10 mouse cellular contexts compared by ENCODE assay signal in genomic region chr5:117143721-117144135, GRCm38 (mm10). TPM values are rescaled to one million over a fixed set of nuclear protein-coding genes. Genes with fewer than 3 reads are reported as not detected.
A peak's percentile ranks its signal among the peaks of the same experiment; 100 is the strongest.
DNase-seq lines count a peak whose midpoint lies in the region; ATAC-seq and TF ChIP-seq lines count a peak whose summit lies in the region.
"Had no signal": no experiment of that assay in that cellular context is flagged by ENCODE, and none has a peak within 500 bp of the region (broad histone marks: within the 10 kb centered on the region; RNA-seq: fewer than 3 reads in every experiment).

No protein-coding gene starts in this region.

- H3K27me3 ChIP-seq in kidney, adult 2 months (replicated peaks; ENCODE audit: control insufficient read depth, insufficient read depth, low read length) = no peaks in the 10 kb centered on the region
- H3K27me3 ChIP-seq in E14TG2a.4 (ENCODE audit: insufficient read depth, low read length) = no peaks in the 10 kb centered on the region
- no peaks in the 10 kb centered on the region for H3K27me3 ChIP-seq in liver, embryonic 12.5 days (replicated peaks)
- no peaks in the 10 kb centered on the region for H3K27me3 ChIP-seq in stomach, embryonic 16.5 days (ENCODE audit: control insufficient read depth, insufficient read depth, low read length)
- H3K27me3 ChIP-seq in limb, embryonic 10.5 days (ENCODE audit: low read depth, poor library complexity, severe bottlenecking) = no peaks in the 10 kb centered on the region
- H3K27me3 ChIP-seq: embryonic facial prominence, embryonic 13.5 days; limb, embryonic 12.5 days had no signal

- TF ChIP-seq CTCF in kidney, adult 2 months (conservative IDR thresholded peaks at IDR 0.05; ENCODE audit: insufficient read depth, insufficient read length, low read depth, low read length) = peak; percentile 75
- TF ChIP-seq CTCF in E14TG2a.4 (conservative IDR thresholded peaks at IDR 0.05; ENCODE audit: low read length) = peak; percentile 71
- TF ChIP-seq CTCF in bone marrow macrophage, adult 2 months (IDR thresholded peaks at IDR 0.05; ENCODE audit: low read depth, low read length) = peak; percentile 61

- H3K4me1 ChIP-seq in kidney, adult 2 months (ENCODE audit: control insufficient read depth, insufficient read depth, low read length) = no peaks in the 10 kb centered on the region
- H3K4me1 ChIP-seq in E14TG2a.4 (replicated peaks; ENCODE audit: low read depth, low read length) = peaks cover 40% of the 10 kb centered on the region
- H3K4me1 ChIP-seq in bone marrow macrophage, adult 2 months (ENCODE audit: control insufficient read depth, insufficient read depth, low read length) = peaks cover 66% of the 10 kb centered on the region
- peaks cover 85% of the 10 kb centered on the region for H3K4me1 ChIP-seq in liver, embryonic 12.5 days
- 0 out of 2 replicates have a peak, but pooled peaks cover 5% of the 10 kb centered on the region for H3K4me1 ChIP-seq in stomach, embryonic 16.5 days (ENCODE audit: control insufficient read depth, insufficient read depth, low read length)
- peaks cover 8% of the 10 kb centered on the region for H3K4me1 ChIP-seq in limb, embryonic 10.5 days
- H3K4me1 ChIP-seq: limb, embryonic 12.5 days had no signal

- no peak overlapping the region for H3K9ac ChIP-seq in liver, embryonic 12.5 days
- no peak overlapping the region for H3K9ac ChIP-seq in stomach, embryonic 16.5 days (ENCODE audit: low read length)
- H3K9ac ChIP-seq: embryonic facial prominence, embryonic 13.5 days; limb, embryonic 12.5 days had no signal

- no peak for TF ChIP-seq POLR2A in kidney, adult 2 months (IDR thresholded peaks at IDR 0.05; ENCODE audit: low read depth, low read length)
- TF ChIP-seq POLR2A in bone marrow macrophage, adult 2 months (IDR thresholded peaks at IDR 0.05; ENCODE audit: borderline replicate concordance, low read depth, low read length) = no peak

- H3K4me2 ChIP-seq in liver, embryonic 12.5 days = 0 out of 2 replicates have a peak overlapping the region, but pooled peaks have one; percentile 3
- H3K4me2 ChIP-seq in stomach, embryonic 16.5 days (ENCODE audit: low read depth, low read length) = no peak overlapping the region
- H3K4me2 ChIP-seq: embryonic facial prominence, embryonic 13.5 days; limb, embryonic 12.5 days had no signal

- ATAC-seq in liver, embryonic 12.5 days = peak; percentile 59
- 0 out of 2 replicates have a peak, but pooled peaks have one; percentile 32 for ATAC-seq in stomach, embryonic 16.5 days (ENCODE audit: insufficient read depth, low FRiP score)

- 0 out of 2 replicates have a peak, but pooled peaks cover 4% of the 10 kb centered on the region for H3K9me3 ChIP-seq in E14TG2a.4 (ENCODE audit: low read length)
- H3K9me3 ChIP-seq in liver, embryonic 12.5 days (replicated peaks) = peaks cover 11% of the 10 kb centered on the region
- H3K9me3 ChIP-seq in stomach, embryonic 16.5 days (replicated peaks; ENCODE audit: control insufficient read depth, low read length) = 0 out of 2 replicates have a peak, but pooled peaks cover 2% of the 10 kb centered on the region
- H3K9me3 ChIP-seq in limb, embryonic 10.5 days (replicated peaks) = no peaks in the 10 kb centered on the region

- no peaks in the 10 kb centered on the region for H3K36me3 ChIP-seq in kidney, adult 2 months (ENCODE audit: control insufficient read depth, insufficient read depth, low read length)
- H3K36me3 ChIP-seq in E14TG2a.4 (ENCODE audit: insufficient read depth, low read length) = no peaks in the 10 kb centered on the region
- H3K36me3 ChIP-seq in liver, embryonic 12.5 days = peaks cover 71% of the 10 kb centered on the region
- no peaks in the 10 kb centered on the region for H3K36me3 ChIP-seq in stomach, embryonic 16.5 days (ENCODE audit: control insufficient read depth, insufficient read depth, low read length)
- no peaks in the 10 kb centered on the region for H3K36me3 ChIP-seq in limb, embryonic 10.5 days
- H3K36me3 ChIP-seq: embryonic facial prominence, embryonic 13.5 days; limb, embryonic 12.5 days had no signal

- 52% methylated on average over 9 of the region's 9 CpGs for whole genome bisulfite sequencing in kidney, adult 2 months
- WGBS in liver, embryonic 12.5 days (ENCODE audit: insufficient replicate concordance) = 54% methylated on average over 9 of the region's 9 CpGs
- WGBS in stomach, embryonic 16.5 days = 57% methylated on average over 9 of the region's 9 CpGs
- WGBS in limb, embryonic 10.5 days = 61% methylated on average over 9 of the region's 9 CpGs

- DNase-seq in kidney, adult 2 months = no peak
- DNase-seq in kidney, adult 8-10 months = no peak
- no peak for DNase-seq in right cerebral cortex, adult 2 months (ENCODE audit: low spot score in 2 of 2)
- DNase-seq in limb, embryonic 10.5 days (ENCODE audit: low spot score) = no peak

- H3K27ac ChIP-seq in kidney, adult 2 months (ENCODE audit: insufficient read depth, low read depth, low read length) = no peak overlapping the region
- H3K27ac ChIP-seq in bone marrow macrophage, adult 2 months (ENCODE audit: insufficient read depth, low read depth, low read length) = no peak overlapping the region
- peak overlapping the region; percentile 64 for H3K27ac ChIP-seq in liver, embryonic 12.5 days
- H3K27ac ChIP-seq in stomach, embryonic 16.5 days (ENCODE audit: low read length) = no peak overlapping the region
- H3K27ac ChIP-seq in limb, embryonic 10.5 days = no peak overlapping the region
- H3K27ac ChIP-seq: embryonic facial prominence, embryonic 13.5 days; limb, embryonic 12.5 days had no signal

- no peak overlapping the region for H3K4me3 ChIP-seq in kidney, adult 2 months (ENCODE audit: insufficient read depth, low read depth, low read length)
- peak overlapping the region; percentile 39; the same call in 1 of the 2 replicates for H3K4me3 ChIP-seq in E14TG2a.4 (replicated peaks; ENCODE audit: low read length)
- H3K4me3 ChIP-seq in bone marrow macrophage, adult 2 months (ENCODE audit: insufficient read depth, low read length) = no peak overlapping the region
- no peak overlapping the region for H3K4me3 ChIP-seq in liver, embryonic 12.5 days
- H3K4me3 ChIP-seq in stomach, embryonic 16.5 days (replicated peaks; ENCODE audit: low read length) = no peak overlapping the region
- no peak overlapping the region for H3K4me3 ChIP-seq in limb, embryonic 10.5 days
- H3K4me3 ChIP-seq: embryonic facial prominence, embryonic 13.5 days; limb, embryonic 12.5 days had no signal

RNA-seq across cellular contexts. Expression of gene Taok3, which starts 23.8 kb away (rescaled TPM):
- polyA plus RNA-seq in kidney, adult 2 months (2012; rRNA removed) = 11.1 and 11.3 TPM in 2 replicates
- 110 and 112 TPM in 2 replicates for polyA plus RNA-seq in bone marrow macrophage, adult 2 months (2012; ENCODE audit: insufficient read depth, insufficient read length, missing spikeins)
- 67.9 and 68.6 TPM in 2 replicates for polyA plus RNA-seq in liver, embryonic 12.5 days (2016; fragmentation: Nextera tagmentation; extraction: Ambion mirVana)
- 33.1 TPM in 2 replicates for polyA plus RNA-seq in stomach, embryonic 16.5 days (2015; fragmentation: Nextera tagmentation; extraction: Ambion mirVana)
- 5.5 and 6.2 TPM in 2 replicates for polyA plus RNA-seq in limb, embryonic 10.5 days (2016; fragmentation: Nextera tagmentation; extraction: Ambion mirVana)

RNA-seq across cellular contexts. Expression of gene Suds3, which starts 27.8 kb away (rescaled TPM):
- polyA plus RNA-seq in kidney, adult 2 months (2012; rRNA removed) = 84.9 and 85.8 TPM in 2 replicates
- 50.7 and 51.4 TPM in 2 replicates for polyA plus RNA-seq in bone marrow macrophage, adult 2 months (2012; ENCODE audit: insufficient read depth, insufficient read length, missing spikeins)
- polyA plus RNA-seq in liver, embryonic 12.5 days (2016; fragmentation: Nextera tagmentation; extraction: Ambion mirVana) = 61.2 and 66.4 TPM in 2 replicates
- 42.7 and 46.2 TPM in 2 replicates for polyA plus RNA-seq in stomach, embryonic 16.5 days (2015; fragmentation: Nextera tagmentation; extraction: Ambion mirVana)
- polyA plus RNA-seq in limb, embryonic 10.5 days (2016; fragmentation: Nextera tagmentation; extraction: Ambion mirVana) = 76.9 and 80.9 TPM in 2 replicates
